Mouse (Mus musculus) spleen, embryonic (tissue): ENCODE measurements at regions not wholly inside any gene's neighbourhood (a gene's known extent, or its start where the extent isn't known, plus 50 kb on each side); places are given as distances from the start of the nearest gene placed in this dataset.

Source experiments
- CTCF ChIA-PET: fragments of 350-600 bp; sonication (Branson Sonifier 250); formaldehyde crosslinking; loops from one replicate; lab custom pipeline; 2022; lab: Charles Lee

DNA sequence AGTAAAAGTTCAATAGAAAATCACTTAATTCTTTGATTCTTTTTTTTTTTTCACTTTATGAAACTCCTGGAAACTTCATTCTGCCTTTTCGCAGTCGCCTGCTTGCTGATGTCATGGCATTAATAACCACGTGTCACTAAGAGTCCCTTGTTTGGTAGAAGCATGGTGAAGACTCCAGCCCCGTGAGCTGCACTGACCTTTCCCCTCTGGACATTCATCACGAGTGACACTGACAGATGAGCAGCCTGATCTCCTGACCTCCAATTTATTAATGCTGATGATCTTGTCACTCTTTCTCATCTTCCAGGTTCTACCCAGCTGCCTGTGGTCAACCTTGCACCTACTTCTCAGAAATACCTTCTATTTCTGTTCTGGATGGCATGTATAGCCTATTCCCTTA is 867.1 kb upstream of the Slit2 start:
- CTCF ChIA-PET = no interaction called here

- CTCF ChIA-PET = no interaction called here
These were observed 887.2 kb upstream of the Slit2 start for GRCm38 (mm10) chr5:47095703-47096102.

GRCm38 (mm10) chr5:47052942-47053341 is 930.0 kb upstream of the Slit2 start:
- CTCF ChIA-PET = no interaction called here

DNA sequence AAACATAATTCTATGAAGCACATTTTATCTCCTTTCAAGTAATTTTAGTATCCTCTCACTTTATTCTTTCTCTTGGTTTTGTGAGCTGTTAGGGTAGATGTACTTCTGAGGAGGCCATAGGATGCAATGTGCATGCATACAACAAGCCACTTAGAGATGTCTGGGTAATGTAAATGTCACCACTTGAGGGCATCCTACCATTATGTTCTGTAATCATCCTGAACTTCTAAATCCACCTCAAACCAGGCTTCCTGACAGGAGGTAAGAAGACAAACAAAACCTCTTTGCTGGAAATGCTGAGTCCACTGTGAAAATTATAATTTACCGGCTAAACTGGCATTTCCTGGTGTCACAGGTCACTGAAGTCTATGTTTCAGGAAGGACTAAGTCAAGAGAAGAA is 946.2 kb upstream of the Slit2 start:
- CTCF ChIA-PET = interaction anchor here (0.7 kb wide), 1 partner anchor 13 kb away, joined by 4 read pairs; no protein-coding TSS in a partner anchor

DNA sequence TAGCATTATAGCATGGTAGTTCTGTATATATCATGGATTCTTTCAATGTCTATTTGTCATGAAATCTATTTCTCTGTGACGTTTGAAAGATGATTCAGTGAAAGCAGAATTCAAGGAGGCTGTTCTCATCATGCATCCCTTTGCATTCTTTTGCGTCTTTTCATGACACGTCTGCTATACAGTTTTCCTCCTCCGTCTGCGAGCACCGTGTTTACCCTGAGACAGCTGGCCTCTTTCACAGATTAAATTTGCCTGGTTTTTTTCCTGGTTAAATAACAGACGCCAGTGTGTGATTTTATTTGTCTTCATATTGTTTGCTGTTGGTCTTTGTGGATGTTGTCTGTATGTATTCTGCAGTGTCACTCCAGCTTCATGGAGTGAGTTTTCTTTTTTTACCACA is 948.9 kb upstream of the Slit2 start:
- CTCF ChIA-PET = no interaction called here

DNA sequence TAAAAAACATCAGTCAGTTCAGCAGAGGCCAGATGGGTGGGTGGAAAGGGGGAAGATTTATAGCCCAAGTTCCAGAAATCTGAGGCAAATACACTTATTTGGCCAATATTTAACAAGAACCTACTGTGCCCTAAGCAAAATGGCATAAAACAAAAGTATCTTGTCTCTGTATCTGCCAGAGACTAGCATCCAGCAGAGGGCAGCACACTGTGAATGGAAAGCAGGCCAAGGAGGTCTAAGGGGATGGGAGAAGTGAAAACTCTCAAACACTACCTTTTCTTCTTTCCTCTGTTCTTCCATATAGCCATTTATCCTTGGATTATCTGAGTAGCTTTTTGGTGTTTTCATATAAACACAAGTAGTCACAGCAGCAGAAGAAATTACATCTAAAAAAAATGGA is 968.6 kb upstream of the Slit2 start:
- CTCF ChIA-PET = no interaction called here

- CTCF ChIA-PET = no interaction called here
These were observed 990.4 kb upstream of the Slit2 start for GRCm38 (mm10) chr5:46992557-46992956.

- CTCF ChIA-PET = no interaction called here
These were observed 996.4 kb upstream of the Slit2 start for GRCm38 (mm10) chr5:46986519-46986918.

GRCm38 (mm10) chr5:46980326-46980725 is 1002.6 kb upstream of the Slit2 start:
- CTCF ChIA-PET = no interaction called here

GRCm38 (mm10) chr5:46968870-46969436 is 1014.0 kb upstream of the Slit2 start:
- CTCF ChIA-PET = interaction anchor here (0.6 kb wide), 1 partner anchor 151 kb away, joined by 3 read pairs; no protein-coding TSS in a partner anchor

GRCm38 (mm10) chr5:46960749-46961148 is 1022.2 kb upstream of the Slit2 start:
- CTCF ChIA-PET = no interaction called here

- CTCF ChIA-PET = no interaction called here
These were observed 1056.6 kb upstream of the Slit2 start for GRCm38 (mm10) chr5:46926324-46926723.

- CTCF ChIA-PET = no interaction called here
These were observed 1044.5 kb upstream of the Lcorl start for GRCm38 (mm10) chr5:46901909-46902308.

DNA sequence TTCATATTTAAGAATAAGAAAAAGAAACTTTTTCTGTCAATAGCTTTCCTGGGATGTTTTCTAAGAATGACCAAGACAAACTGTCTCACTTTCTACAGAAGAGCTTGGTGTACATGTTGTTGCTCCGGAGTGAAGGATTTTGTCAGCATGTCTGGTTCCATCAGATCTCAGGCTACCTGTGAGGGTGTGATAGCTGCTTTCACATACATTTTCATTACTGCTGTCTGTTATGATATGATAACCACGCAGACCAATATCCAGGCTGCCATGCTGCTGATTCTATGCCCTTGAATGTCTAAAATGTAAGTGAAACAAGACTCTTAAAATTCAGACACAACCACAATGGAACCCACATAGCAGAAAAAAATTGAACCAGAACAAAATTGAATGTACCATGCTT is 1036.6 kb upstream of the Lcorl start:
- CTCF ChIA-PET = no interaction called here

- CTCF ChIA-PET = no interaction called here
These were observed 1026.5 kb upstream of the Lcorl start for GRCm38 (mm10) chr5:46883956-46884355.

DNA sequence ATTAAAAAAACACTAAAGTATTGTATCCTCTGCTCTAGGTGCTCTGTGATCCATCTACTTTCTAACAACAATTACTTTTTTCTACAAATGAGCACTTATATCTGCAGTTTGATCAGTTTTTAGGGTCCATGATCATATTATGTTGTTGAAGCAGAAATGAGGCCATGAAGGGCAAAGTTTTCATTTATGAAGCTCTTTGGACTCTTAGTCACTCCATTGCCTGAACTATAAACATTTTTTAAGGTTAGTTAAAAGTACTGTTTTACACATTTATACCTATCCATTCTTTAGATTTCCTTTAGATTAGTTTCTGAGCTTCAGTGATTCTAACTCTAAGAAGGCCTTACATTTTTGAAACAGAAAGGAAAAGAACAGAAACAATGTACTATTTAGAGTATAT is 999.4 kb upstream of the Lcorl start:
- CTCF ChIA-PET = no interaction called here

DNA sequence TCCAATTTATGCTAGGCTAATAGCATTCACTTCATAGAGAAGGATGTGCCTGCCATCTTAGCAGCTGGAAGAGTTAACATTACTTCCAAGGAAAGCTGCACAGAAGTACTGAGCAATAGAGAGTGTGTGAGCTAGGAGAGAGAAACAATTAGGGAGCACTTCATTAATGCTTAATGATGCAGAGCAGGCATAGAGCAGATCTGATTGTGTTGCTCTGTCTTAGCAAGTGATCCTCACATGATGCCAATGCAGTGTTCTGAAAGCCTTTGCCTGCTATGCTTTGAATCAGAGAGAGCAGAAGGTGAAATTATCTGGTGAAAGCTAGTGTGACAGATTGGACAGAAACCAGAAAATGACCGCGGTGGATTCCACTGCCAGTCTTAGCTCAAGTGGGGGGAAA is 987.8 kb upstream of the Lcorl start:
- CTCF ChIA-PET = no interaction called here

DNA sequence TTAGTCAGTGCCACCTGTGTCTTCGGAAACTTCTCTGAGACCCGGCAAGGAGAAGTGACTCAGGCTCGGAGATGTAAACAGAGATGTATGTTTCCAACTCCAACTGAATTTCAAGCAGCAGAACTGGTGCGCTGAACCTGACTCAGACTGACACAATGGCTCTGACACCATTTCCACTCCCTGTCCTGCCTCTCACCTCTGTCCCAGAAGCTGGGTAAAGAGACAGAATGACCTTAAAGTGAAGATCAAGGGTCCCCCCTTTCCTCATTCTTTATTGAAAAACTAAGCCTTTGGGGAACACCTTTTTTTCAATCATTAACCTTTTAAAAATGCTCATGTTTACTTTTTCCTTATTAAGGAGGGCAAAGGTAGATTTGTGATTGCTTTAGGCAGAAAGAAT is 979.4 kb upstream of the Lcorl start:
- CTCF ChIA-PET = no interaction called here

GRCm38 (mm10) chr5:46830797-46831618 is 973.6 kb upstream of the Lcorl start:
- CTCF ChIA-PET = no interaction called here

DNA sequence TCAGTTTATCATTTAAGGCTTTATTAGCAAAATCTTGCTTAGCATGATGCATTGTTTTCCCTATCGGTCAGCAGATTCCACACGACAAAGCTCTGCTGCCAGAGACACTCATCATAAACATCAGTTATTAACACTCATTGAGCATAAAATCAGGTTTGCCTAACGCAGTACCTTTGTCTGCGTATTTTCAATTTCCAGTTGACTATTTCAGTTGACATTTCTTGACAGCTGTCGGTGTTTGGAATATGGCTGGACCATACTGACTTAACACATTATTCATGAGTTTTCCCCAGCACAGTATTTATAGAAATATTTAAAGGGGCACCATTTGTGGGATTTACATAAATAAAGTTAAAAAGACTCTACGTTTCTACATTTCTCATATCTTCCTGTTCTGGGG is 972.7 kb upstream of the Lcorl start:
- CTCF ChIA-PET = no interaction called here

GRCm38 (mm10) chr5:46826381-46826780 is 969.0 kb upstream of the Lcorl start:
- CTCF ChIA-PET = no interaction called here

GRCm38 (mm10) chr5:46824934-46825333 is 967.5 kb upstream of the Lcorl start:
- CTCF ChIA-PET = no interaction called here

GRCm38 (mm10) chr5:46795102-46795501 is 937.7 kb upstream of the Lcorl start:
- CTCF ChIA-PET = interaction anchor here (0.6 kb wide), 1 partner anchor 155 kb away, joined by 3 read pairs; no protein-coding TSS in a partner anchor
